Mouse (Mus musculus) forebrain, embryonic 16.5 days (tissue): ENCODE results near the gene Ttll4. TPM values are rescaled to one million over a fixed set of nuclear protein-coding genes. Genes with fewer than 3 reads are reported as not detected.

ENCODE experiments used
- ATAC-seq: fragments of 200-750 bp; cut with Nextera tagmentation; 2 replicates; pipeline ENCODE4 v1.8.0; 2017; ENCODE audit warnings: mild to moderate bottlenecking, moderate library complexity
- H3K27ac ChIP-seq: fragments of 300-500 bp; sonication (generic); 2 replicates; pipeline ENCODE4 v1.5.1; 2014; ENCODE audit warnings: low read length, control low read depth
- H3K27me3 ChIP-seq: fragments of 300-500 bp; sonication (generic); replicated peaks from 2 replicates; pipeline ENCODE4 v1.6.1; 2014; ENCODE audit warnings: low read length; ENCODE audit not compliant: control insufficient read depth, insufficient read depth
- H3K36me3 ChIP-seq: fragments of 300-500 bp; sonication (generic); 2 replicates; pipeline ENCODE4 v1.6.1; 2014; ENCODE audit not compliant: control insufficient read depth, insufficient read depth
- H3K4me1 ChIP-seq: fragments of 300-500 bp; sonication (generic); replicated peaks from 2 replicates; pipeline ENCODE4 v1.6.1; 2014; ENCODE audit warnings: low read length; ENCODE audit not compliant: control insufficient read depth, insufficient read depth
- H3K4me2 ChIP-seq: fragments of 300-500 bp; sonication (generic); 2 replicates; pipeline ENCODE4 v1.6.1; 2014; ENCODE audit warnings: mild to moderate bottlenecking, low read length, control low read depth
- H3K4me3 ChIP-seq: fragments of 300-500 bp; sonication (generic); replicated peaks from 2 replicates; pipeline ENCODE4 v1.5.1; 2014; ENCODE audit warnings: mild to moderate bottlenecking, low read length, control low read depth
- H3K9ac ChIP-seq: fragments of 300-500 bp; sonication (generic); replicated peaks from 2 replicates; pipeline ENCODE4 v1.6.1; 2014; ENCODE audit warnings: low read depth, low read length, control low read depth
- H3K9me3 ChIP-seq: fragments of 300-500 bp; sonication (generic); 2 replicates; pipeline ENCODE4 v1.6.1; 2016; ENCODE audit warnings: low read length; ENCODE audit not compliant: control insufficient read depth
- WGBS: fragments of 180-500 bp; shearing (Covaris S2); extraction: QIAGEN DNeasy Blood & Tissue Kit; methylation state at CpG from one replicate; pipeline ENCODE4 v1.1.7; 2014; 5-methylcytosine and 5-hydroxymethylcytosine counted together
- polyA plus RNA-seq: library from polyadenylated mRNA; unstranded; fragments of >200 nt; fragmentation: Nextera tagmentation; extraction: Ambion mirVana; gene quantifications from 2 replicates; pipeline ENCODE4 v1.2.1, GENCODE M21; 2015

Ttll4 gene
- polyA plus RNA-seq, 1 experiment from 2014 or later: 16.6 TPM

GRCm38 (mm10) chr1:74737500-74737899 is 76.0 kb downstream of the Ttll4 start:
- no peaks in the 10 kb centered on the region for H3K4me1 ChIP-seq
- H3K9me3 ChIP-seq: no peaks in the 10 kb centered on the region
- 86% methylated on average over 7 of the region's 7 CpGs for WGBS
- no peaks in the 10 kb centered on the region for H3K36me3 ChIP-seq
- no peak overlapping the region for H3K9ac ChIP-seq
- no peaks in the 10 kb centered on the region for H3K27me3 ChIP-seq
- H3K4me3 ChIP-seq: no peak overlapping the region
- H3K27ac ChIP-seq: no peak overlapping the region
- H3K4me2 ChIP-seq: no peak overlapping the region
- no peak for ATAC-seq

- Histone ChIP-seq H3K27ac (no peak overlapping the region), H3K4me3 (no peak overlapping the region), H3K9me3 (no peaks in the 10 kb centered on the region), H3K4me1 (no peaks in the 10 kb centered on the region), H3K36me3 (no peaks in the 10 kb centered on the region), H3K27me3 (no peaks in the 10 kb centered on the region), H3K4me2 (no peak overlapping the region), H3K9ac (no peak overlapping the region)
- no peak for ATAC-seq
- WGBS: 74% methylated on average over 7 of the region's 7 CpGs
These were observed 79.3 kb downstream of the Ttll4 start for GRCm38 (mm10) chr1:74740846-74741245.

GRCm38 (mm10) chr1:74747335-74747734 is 85.8 kb downstream of the Ttll4 start:
- WGBS: 73% methylated on average over 5 of the region's 5 CpGs
- no peak overlapping the region for H3K4me3 ChIP-seq
- H3K4me2 ChIP-seq: no peak overlapping the region
- no peaks in the 10 kb centered on the region for H3K27me3 ChIP-seq
- no peak overlapping the region for H3K9ac ChIP-seq
- H3K36me3 ChIP-seq: no peaks in the 10 kb centered on the region
- no peak for ATAC-seq
- no peak overlapping the region for H3K27ac ChIP-seq
- no peaks in the 10 kb centered on the region for H3K9me3 ChIP-seq
- 0 out of 2 replicates have a peak, but pooled peaks cover 3% of the 10 kb centered on the region for H3K4me1 ChIP-seq

- Histone ChIP-seq H3K4me3 (no peak within 1 kb of the TSS), H3K4me2 (peak within 1 kb of the TSS; percentile 41), H3K27ac (no peak within 1 kb of the TSS), H3K36me3 (no peaks in the 10 kb centered on the region), H3K9me3 (no peaks in the 10 kb centered on the region), H3K27me3 (no peaks in the 10 kb centered on the region), H3K4me1 (0 out of 2 replicates have a peak, but pooled peaks cover 3% of the 10 kb centered on the region), H3K9ac (no peak within 1 kb of the TSS; the same call in 1 of the 2 replicates)
- no peak for ATAC-seq
- WGBS: 9% methylated on average over 30 of the region's 30 CpGs
These were observed 87.2 kb downstream of the Ttll4 start, which contains the start of gene Prkag3 for GRCm38 (mm10) chr1:74748643-74749271. Prkag3 (minus strand) TSS chr1:74749221.

- no peak overlapping the region for H3K4me2 ChIP-seq
- no peaks in the 10 kb centered on the region for H3K36me3 ChIP-seq
- no peak overlapping the region for H3K27ac ChIP-seq
- no peak overlapping the region for H3K9ac ChIP-seq
- H3K9me3 ChIP-seq: no peaks in the 10 kb centered on the region
- ATAC-seq: no peak
- H3K4me3 ChIP-seq: no peak overlapping the region
- WGBS: 63% methylated on average over 7 of the region's 7 CpGs
- H3K27me3 ChIP-seq: no peaks in the 10 kb centered on the region
- 0 out of 2 replicates have a peak, but pooled peaks cover 3% of the 10 kb centered on the region for H3K4me1 ChIP-seq
These were observed 87.8 kb downstream of the Ttll4 start for GRCm38 (mm10) chr1:74749301-74749700.

- WGBS: 56% methylated on average over 4 of the region's 4 CpGs
These were observed 89.1 kb downstream of the Ttll4 start for GRCm38 (mm10) chr1:74750683-74751082.

GRCm38 (mm10) chr1:74752150-74752549 is 90.6 kb downstream of the Ttll4 start:
- ATAC-seq: no peak
- Histone ChIP-seq H3K27me3 (0 out of 2 replicates have a peak, but pooled peaks cover 2% of the 10 kb centered on the region), H3K27ac (no peak overlapping the region), H3K9me3 (no peaks in the 10 kb centered on the region), H3K4me3 (no peak overlapping the region), H3K36me3 (no peaks in the 10 kb centered on the region), H3K9ac (no peak overlapping the region), H3K4me2 (no peak overlapping the region), H3K4me1 (0 out of 2 replicates have a peak, but pooled peaks cover 3% of the 10 kb centered on the region)
- 86% methylated on average over 8 of the region's 8 CpGs for WGBS

More at GRCm38 (mm10) chr1:74750683-74751082, 89.1 kb downstream of the Ttll4 start:
- no peak for ATAC-seq
- H3K4me2 ChIP-seq: no peak overlapping the region
- H3K9ac ChIP-seq: no peak overlapping the region
- no peak overlapping the region for H3K4me3 ChIP-seq
- 0 out of 2 replicates have a peak, but pooled peaks cover 2% of the 10 kb centered on the region for H3K27me3 ChIP-seq
- no peaks in the 10 kb centered on the region for H3K36me3 ChIP-seq
- H3K27ac ChIP-seq: no peak overlapping the region
- 0 out of 2 replicates have a peak, but pooled peaks cover 3% of the 10 kb centered on the region for H3K4me1 ChIP-seq
- no peaks in the 10 kb centered on the region for H3K9me3 ChIP-seq

- Histone ChIP-seq H3K9me3 (no peaks in the 10 kb centered on the region), H3K9ac (no peak overlapping the region), H3K27ac (no peak overlapping the region), H3K4me3 (no peak overlapping the region), H3K4me2 (no peak overlapping the region), H3K4me1 (0 out of 2 replicates have a peak, but pooled peaks cover 3% of the 10 kb centered on the region), H3K27me3 (0 out of 2 replicates have a peak, but pooled peaks cover 2% of the 10 kb centered on the region), H3K36me3 (no peaks in the 10 kb centered on the region)
- 100% methylated on average over 3 of the region's 3 CpGs for WGBS
- no peak for ATAC-seq
These were observed 91.3 kb downstream of the Ttll4 start for GRCm38 (mm10) chr1:74752833-74753232.
